ENCODE assay signal across 11 mouse cellular contexts in the genomic region with DNA sequence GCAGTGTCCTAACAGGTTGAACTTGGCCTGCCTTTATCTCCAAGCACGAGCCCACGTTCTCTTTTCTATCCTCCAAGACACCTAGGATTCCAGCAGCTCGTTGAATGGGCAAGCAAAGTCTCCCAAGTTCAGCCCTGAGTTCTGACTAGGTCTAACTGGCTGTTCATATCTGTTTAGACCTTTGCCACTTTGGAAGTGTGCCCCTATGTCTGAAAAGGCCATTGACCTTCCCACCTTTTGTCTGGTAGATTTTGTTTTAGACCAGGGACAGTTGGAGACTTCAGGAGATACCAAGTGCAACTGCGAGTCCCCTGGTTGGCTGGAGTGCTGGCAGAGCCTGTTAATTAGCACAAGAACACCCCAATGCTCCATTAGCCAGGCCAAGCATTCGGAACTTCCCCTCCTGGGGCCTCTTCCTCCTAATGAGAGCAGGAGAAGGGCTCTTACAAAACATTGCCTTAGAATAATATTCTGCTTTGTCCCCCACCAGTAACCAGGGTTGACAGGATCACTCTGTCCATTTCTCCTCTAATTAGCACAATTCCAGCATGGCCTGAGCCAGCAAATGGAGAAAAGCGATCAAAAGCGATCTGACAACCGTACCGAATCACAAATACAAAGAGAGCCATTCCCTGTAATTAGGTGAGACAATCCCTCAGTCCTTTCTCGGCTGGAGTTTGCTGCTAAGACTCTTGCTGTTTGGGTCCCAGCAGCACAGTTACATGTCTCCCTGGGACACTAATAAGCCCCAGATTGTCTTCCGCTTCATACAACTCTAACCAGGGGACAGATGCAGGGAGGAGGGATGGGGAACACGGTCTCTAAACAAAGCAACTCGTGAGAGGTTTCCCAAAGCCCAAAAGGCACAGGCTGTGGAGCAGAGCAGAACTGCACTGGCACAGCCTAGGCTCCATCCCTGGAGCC. TPM values are rescaled to one million over a fixed set of nuclear protein-coding genes. Genes with fewer than 3 reads are reported as not detected.
DNase-seq lines count a peak whose midpoint lies in the region; ATAC-seq and TF ChIP-seq lines count a peak whose summit lies in the region.
"Had no signal": no experiment of that assay in that cellular context is flagged by ENCODE, and none has a peak within 500 bp of the region (broad histone marks: within the 10 kb centered on the region; RNA-seq: fewer than 3 reads in every experiment).

No protein-coding gene starts in this region.

- TF ChIP-seq CTCF in stomach, postnatal 0 days (IDR thresholded peaks at IDR 0.05; ENCODE audit: low read depth), result no peak
- TF ChIP-seq CTCF in lung, postnatal 0 days (IDR thresholded peaks at IDR 0.05), result no peak

- peaks cover 33% of the 10 kb centered on the region for H3K4me1 ChIP-seq in hindbrain, embryonic 10.5 days (replicated peaks)
- H3K4me1 ChIP-seq in stomach, postnatal 0 days (replicated peaks; ENCODE audit: control insufficient read depth, insufficient read depth), result no peaks in the 10 kb centered on the region
- H3K4me1 ChIP-seq in lung, postnatal 0 days (ENCODE audit: insufficient read depth, low read depth, low read length), result no peaks in the 10 kb centered on the region

- peaks cover 12% of the 10 kb centered on the region for H3K36me3 ChIP-seq in hindbrain, embryonic 10.5 days
- H3K36me3 ChIP-seq in stomach, postnatal 0 days (ENCODE audit: control insufficient read depth, insufficient read depth, low read length), result peaks cover 5% of the 10 kb centered on the region; the same call in 1 of the 2 replicates
- 0 out of 2 replicates have a peak, but pooled peaks cover 6% of the 10 kb centered on the region for H3K36me3 ChIP-seq in lung, postnatal 0 days (ENCODE audit: insufficient read depth, low read length)

- H3K27ac ChIP-seq in hindbrain, embryonic 10.5 days, result peak overlapping the region; percentile 76
- no peak overlapping the region for H3K27ac ChIP-seq in stomach, postnatal 0 days (replicated peaks)
- no peak overlapping the region for H3K27ac ChIP-seq in lung, postnatal 0 days (ENCODE audit: low read length)

- WGBS in hindbrain, embryonic 10.5 days, result 35% methylated on average over 13 of the region's 13 CpGs
- WGBS in stomach, postnatal 0 days, result 88% methylated on average over 13 of the region's 13 CpGs
- 82% methylated on average over 13 of the region's 13 CpGs for WGBS in lung, postnatal 0 days

- ATAC-seq in stomach, postnatal 0 days (ENCODE audit: low FRiP score, low TSS enrichment), result no peak
- no peak for ATAC-seq in lung, postnatal 0 days
- ATAC-seq: CD4-positive, CD25-positive, alpha-beta regulatory T cell, adult 4 months had no signal

- 0 out of 2 replicates have a peak overlapping the region, but pooled peaks have one; percentile 2 for H3K4me3 ChIP-seq in hindbrain, embryonic 10.5 days
- no peak overlapping the region for H3K4me3 ChIP-seq in stomach, postnatal 0 days (ENCODE audit: low read depth, low read length)
- H3K4me3 ChIP-seq in lung, postnatal 0 days (ENCODE audit: low read depth, low read length), result no peak overlapping the region

- H3K9ac ChIP-seq in stomach, postnatal 0 days (ENCODE audit: low read length), result no peak overlapping the region
- H3K9ac ChIP-seq in lung, postnatal 0 days (replicated peaks; ENCODE audit: low read depth), result no peak overlapping the region
- H3K9ac ChIP-seq: lung, embryonic 14.5 days had no signal

- no peak for TF ChIP-seq EP300 in stomach, postnatal 0 days (optimal IDR thresholded peaks at IDR 0.05)
- no peak for TF ChIP-seq EP300 in lung, postnatal 0 days (IDR thresholded peaks at IDR 0.05)

- H3K4me2 ChIP-seq in stomach, postnatal 0 days (replicated peaks; ENCODE audit: low read depth), result no peak overlapping the region
- H3K4me2 ChIP-seq in lung, postnatal 0 days (replicated peaks; ENCODE audit: low read depth, low read length), result no peak overlapping the region
- H3K4me2 ChIP-seq: lung, embryonic 14.5 days had no signal

- peak; percentile 38 to 47 for DNase-seq in right cerebral cortex, postnatal 10 days (ENCODE audit: low spot score in 2 of 2)
- no peak for DNase-seq in right cerebral cortex, postnatal 14 days
- peak; percentile 34 for DNase-seq in hindbrain, embryonic 10.5 days (ENCODE audit: low spot score)
- peak; percentile 29 for DNase-seq in left cerebral cortex, postnatal 4 days
- peak; percentile 5 for DNase-seq in stomach, postnatal 0 days (ENCODE audit: low spot score)
- DNase-seq in lung, postnatal 0 days (ENCODE audit: low spot score), result no peak
- DNase-seq in lung, postnatal 10 days, result no peak
- no peak for DNase-seq in adrenal gland, postnatal 36 days
- DNase-seq: kidney, adult 2 months; lung, embryonic 14.5 days had no signal

- H3K9me3 ChIP-seq in hindbrain, embryonic 10.5 days, result no peaks in the 10 kb centered on the region
- H3K9me3 ChIP-seq in stomach, postnatal 0 days (ENCODE audit: control insufficient read depth, low read length), result no peaks in the 10 kb centered on the region
- no peaks in the 10 kb centered on the region for H3K9me3 ChIP-seq in lung, postnatal 0 days (ENCODE audit: low read length)

- intact Hi-C loops in left cerebral cortex, postnatal 4 days (cut with DNase I), result no loop called here

- H3K27me3 ChIP-seq in hindbrain, embryonic 10.5 days (ENCODE audit: insufficient read depth, poor library complexity, severe bottlenecking), result peaks cover 73% of the 10 kb centered on the region
- H3K27me3 ChIP-seq in stomach, postnatal 0 days (ENCODE audit: control insufficient read depth, insufficient read depth, low read length), result no peaks in the 10 kb centered on the region
- H3K27me3 ChIP-seq in lung, postnatal 0 days (replicated peaks; ENCODE audit: insufficient read depth, low read length), result no peaks in the 10 kb centered on the region

RNA-seq across cellular contexts. Expression of gene Vsx2, which starts 37.4 kb away (rescaled TPM):
- 2.7 and 3.4 TPM in 2 replicates for polyA plus RNA-seq in hindbrain, embryonic 10.5 days (2016; fragmentation: Nextera tagmentation; extraction: Ambion mirVana)
- not detected for total RNA-seq in left cerebral cortex, postnatal 4 days (2021)
- not detected in 2 replicates for polyA plus RNA-seq in stomach, postnatal 0 days (2015; fragmentation: Nextera tagmentation; extraction: Ambion mirVana)
- not detected in 2 replicates for polyA plus RNA-seq in lung, postnatal 0 days (2015; fragmentation: Nextera tagmentation; extraction: Ambion mirVana)
- total RNA-seq in adrenal gland, postnatal 36 days (2021), result not detected
- polyA plus RNA-seq: CD4-positive, CD25-positive, alpha-beta regulatory T cell, adult 4 months; kidney, adult 2 months had no signal

Comparison
In these comparisons a context has a peak if more than half of its experiments do, and no peak if none do; other contexts are left out.
1. DNase-seq: peak in right cerebral cortex, postnatal 10 days (2 of 2), hindbrain, embryonic 10.5 days (single experiment), left cerebral cortex, postnatal 4 days (single experiment) and stomach, postnatal 0 days (single experiment); none in right cerebral cortex, postnatal 14 days (single experiment), lung, postnatal 0 days (single experiment), lung, postnatal 10 days (single experiment) and adrenal gland, postnatal 36 days (0 of 2).